Mouse (Mus musculus): ENCODE measurements around the gene Phospho1.
A peak's percentile ranks its signal among the peaks of the same experiment; 100 is the strongest.

The Phospho1 gene

GRCm38 (mm10) chr11:95814101-95814500 is 10.2 kb upstream of the Phospho1 start:
- no peak for DNase-seq

GRCm38 (mm10) chr11:95814857-95815256 is 9.4 kb upstream of the Phospho1 start:
- DNase-seq, result peak; percentile 32

GRCm38 (mm10) chr11:95815412-95815811 is 8.9 kb upstream of the Phospho1 start:
- DNase-seq, result no peak

- DNase-seq, result no peak
Measured at GRCm38 (mm10) chr11:95819138-95819537, 5.2 kb upstream of the Phospho1 start.

GRCm38 (mm10) chr11:95821511-95821910 is 2.8 kb upstream of the Phospho1 start:
- no peak for DNase-seq

- DNase-seq, result no peak
Measured at GRCm38 (mm10) chr11:95822437-95822836, 1.9 kb upstream of the Phospho1 start.

DNA sequence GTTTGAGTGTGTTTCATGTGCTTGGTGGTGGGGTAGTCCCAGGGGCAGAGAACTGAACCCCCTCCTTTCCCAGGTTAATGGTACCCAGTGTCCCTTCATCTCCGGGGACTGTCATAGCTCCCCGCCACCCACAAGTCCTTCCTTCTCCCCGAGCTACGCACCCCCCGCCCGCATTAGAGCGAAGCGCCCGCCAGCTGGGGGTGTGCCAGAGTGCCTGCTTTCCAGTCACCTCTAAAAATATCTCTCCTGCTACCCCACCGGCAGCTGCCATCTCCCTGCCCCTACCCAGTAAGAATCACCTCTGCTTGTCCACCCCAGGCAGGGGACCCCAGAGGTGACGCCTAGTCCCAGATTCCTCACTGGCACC is 561 bp downstream of the Phospho1 start:
- DNase-seq, result peak; percentile 78

DNA sequence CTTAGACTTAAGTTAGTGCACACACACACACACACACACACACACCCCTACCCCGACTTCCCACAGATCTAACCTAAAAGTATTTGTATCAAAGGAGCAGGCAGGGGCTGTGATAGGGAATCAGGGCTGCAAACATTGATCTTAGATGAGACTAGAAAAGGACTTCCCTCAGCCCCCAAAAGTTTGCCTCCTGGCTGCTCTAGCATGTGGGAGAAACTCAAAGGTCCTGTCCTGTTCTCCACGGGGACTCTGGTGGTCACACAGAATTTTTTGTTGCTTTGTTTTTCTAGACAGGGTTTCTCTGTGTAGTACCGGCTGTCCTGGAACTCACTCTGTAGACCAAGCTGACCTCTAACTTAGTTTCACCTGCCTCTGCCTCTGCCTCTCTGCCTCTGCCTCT is 1.3 kb downstream of the Phospho1 start:
- DNase-seq, result no peak

DNA sequence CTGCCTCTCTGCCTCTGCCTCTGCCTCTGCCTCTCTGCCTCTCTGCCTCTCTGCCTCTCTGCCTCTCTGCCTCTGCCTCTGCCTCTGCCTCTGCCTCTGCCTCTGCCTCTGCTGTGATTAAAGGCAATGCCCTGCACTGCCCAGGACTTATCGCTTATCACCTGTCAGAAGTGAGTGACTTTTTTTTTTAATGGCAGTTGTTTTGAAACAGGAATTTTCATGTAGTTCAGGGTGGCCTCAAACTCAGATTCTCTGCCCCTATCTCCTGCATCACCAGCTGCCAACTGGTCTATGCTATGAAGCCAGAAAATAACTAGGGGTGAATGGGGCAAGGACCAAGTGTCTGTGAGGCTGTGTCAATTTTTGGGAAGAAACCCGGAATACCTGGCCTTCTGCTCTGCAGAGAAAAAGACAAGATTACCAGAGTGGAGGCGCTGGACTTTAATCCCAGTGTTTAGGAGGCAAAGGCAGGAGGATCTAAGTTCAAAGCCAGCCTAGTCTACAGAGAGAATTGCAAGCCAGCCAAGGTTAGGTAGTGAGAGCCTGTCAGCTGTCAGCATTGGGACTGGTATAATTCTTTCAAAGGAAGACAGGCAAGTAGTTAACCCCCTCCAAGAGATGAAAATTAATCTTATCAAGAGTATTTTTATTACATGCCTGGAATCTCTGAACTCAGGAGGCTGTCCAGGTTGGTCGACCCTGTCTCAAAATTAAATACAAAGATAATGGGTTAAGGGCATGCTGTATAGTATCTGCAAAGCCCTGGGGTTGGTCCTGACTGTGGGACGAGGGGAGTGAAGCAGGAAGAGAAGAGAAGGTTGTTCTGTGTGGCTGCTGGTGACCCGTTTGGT is 2.2 kb downstream of the Phospho1 start:
- DNase-seq, result no peak

DNA sequence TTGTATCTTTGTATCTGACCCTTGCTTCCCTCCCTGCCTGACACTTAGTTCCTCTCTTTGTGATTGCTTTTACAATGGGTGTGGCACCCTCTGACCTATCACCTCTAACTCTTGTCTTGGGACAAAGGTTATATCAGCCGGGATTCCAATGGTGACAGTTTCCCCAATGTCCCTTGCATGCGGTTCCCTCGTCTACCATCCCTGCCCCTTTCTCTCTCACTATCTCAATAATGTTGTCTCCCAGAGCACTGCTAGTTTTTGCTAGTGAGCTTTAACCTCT is 2.8 kb downstream of the Phospho1 start:
- no peak for DNase-seq

DNA sequence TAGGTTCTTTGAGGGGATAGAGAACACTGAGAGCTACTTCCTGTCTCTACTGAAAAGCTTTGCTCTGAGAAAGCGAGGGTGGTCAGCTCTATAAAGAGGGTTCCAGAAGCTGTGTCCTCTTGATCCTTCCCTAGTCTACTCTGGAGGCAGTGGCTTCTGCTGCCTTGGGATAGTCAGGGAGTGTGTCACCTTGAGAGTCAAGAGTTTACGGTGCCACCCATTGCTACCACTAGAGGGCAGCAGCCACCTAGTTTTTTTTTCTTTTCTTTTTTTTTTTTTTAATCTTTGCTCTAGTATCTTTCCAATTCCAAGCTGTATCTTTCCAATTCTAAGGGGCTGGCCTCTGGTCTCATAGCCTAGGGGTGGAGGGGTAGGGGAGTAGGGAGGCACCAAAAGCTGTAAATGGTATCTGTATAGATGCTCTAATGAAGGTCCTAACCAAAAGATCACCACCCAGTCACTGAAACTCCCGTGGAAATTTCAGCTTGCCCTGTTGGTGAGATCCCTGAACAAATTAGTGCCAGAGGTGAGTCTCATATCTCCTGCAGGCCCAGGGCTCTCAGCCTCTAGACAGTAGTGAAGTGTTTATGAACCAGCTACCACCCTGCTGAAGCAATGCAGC is 3.3 kb downstream of the Phospho1 start:
- DNase-seq, result peak; percentile 87

DNA sequence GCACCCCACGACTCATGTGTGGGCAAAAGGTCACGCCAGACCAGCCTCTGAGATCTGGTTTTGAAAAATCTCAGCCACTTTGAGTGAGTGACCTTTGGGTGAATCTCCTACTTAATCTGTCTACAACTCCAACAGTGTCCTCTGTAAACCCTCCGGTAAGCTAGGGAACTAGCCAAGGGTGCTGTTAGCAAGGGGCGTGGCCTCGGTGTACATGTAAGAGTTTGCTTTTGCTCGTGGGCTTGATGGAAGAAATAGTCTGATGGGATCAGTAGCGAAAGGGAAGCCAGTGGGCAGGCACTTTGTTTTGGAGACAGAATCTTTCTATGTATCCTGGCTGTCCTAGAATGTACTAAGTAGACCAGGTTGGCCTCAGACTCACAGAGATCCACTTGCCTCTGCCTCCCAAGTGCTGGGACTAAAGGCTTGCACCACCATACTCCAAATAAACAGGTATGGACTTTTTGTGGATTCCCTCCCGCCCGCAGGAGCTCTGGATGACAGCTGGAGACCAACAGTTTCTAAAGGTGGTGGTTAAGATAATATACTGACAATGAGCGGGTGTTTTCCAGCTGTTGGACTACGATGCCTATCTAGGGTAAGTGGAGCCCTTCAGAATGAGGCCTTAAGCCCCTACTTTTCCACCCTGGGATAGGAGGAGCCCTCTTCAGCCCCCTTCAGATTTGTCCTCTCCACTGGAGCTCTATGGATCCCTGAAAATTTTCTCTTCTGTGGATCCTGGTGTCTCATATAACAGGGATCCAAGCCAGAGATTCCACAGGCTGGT is 4.1 kb downstream of the Phospho1 start:
- no peak for DNase-seq

DNA sequence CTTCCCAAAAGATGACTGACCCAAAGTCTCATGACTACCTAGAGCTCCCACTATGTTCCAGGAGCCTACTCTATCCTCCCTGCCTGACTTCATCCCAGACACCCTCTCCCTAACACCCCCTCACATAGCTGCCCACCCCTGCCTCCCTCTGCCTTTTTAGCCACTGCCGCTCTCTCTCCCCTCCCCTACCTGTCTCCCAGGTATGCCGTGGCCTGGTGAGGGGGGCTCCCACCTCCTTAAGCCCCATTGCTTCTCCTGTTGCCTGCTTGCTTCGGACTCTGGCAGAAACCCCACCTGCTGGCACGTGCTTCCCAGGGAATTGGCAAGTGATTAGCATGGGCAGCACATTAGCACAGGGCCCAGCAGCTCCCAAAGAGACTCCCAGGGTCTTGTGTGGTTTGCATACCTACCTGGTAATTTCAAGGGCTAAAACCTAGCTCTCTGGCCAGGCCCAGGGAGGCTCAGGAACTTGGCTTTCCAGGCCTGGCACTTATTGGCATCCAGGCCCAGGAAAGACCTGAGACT is 5.3 kb downstream of the Phospho1 start:
- no peak for DNase-seq

DNA sequence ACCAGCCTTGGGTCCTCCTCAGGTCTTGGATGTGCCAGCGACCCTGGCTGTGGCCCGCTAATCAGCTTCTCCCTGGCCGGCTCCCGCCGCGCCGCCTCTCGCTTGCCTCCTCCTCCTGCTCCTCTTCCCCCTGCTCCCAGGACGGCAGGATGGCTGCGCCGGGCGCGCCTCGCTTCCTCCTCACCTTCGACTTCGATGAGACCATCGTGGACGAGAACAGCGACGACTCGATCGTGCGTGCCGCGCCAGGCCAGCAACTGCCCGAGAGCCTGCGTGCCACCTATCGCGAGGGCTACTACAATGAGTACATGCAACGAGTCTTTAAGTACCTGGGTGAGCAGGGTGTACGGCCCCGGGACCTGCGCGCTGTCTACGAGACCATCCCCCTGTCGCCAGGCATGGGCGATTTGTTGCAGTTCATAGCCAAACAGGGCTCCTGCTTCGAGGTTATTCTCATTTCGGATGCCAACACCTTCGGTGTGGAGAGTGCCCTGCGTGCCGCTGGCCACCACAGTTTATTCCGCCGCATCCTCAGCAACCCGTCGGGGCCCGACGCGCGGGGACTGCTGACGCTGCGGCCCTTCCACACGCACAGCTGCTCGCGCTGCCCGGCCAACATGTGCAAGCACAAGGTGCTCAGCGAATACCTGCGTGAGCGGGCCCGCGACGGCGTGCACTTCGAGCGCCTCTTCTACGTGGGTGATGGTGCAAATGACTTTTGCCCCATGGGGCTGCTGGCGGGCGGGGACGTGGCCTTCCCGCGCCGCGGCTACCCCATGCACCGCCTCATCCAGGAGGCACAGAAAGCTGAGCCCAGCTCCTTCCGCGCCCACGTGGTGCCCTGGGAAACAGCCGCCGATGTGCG is 6.3 kb downstream of the Phospho1 start:
- DNase-seq, result no peak

DNA sequence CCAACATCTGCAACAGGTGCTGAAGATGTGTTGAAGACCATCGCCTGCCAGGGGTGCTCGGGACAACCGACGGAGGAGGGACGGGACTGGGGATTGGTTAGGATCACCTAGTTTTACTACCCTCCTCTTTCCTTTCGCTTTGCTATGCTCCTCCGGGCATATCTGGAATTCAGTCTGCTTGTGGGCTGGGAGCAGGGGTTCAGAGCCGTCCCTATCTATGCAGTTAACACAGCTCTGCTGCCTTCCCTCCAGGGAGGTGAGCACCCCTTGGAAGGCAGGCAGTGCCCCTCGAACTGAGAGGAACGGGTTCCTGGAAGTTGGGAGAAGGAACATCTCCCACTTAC is 6.9 kb downstream of the Phospho1 start:
- no peak for DNase-seq

GRCm38 (mm10) chr11:95831641-95832040 is 7.3 kb downstream of the Phospho1 start:
- no peak for DNase-seq

- no peak for DNase-seq
Measured at GRCm38 (mm10) chr11:95832129-95833005, 8.1 kb downstream of the Phospho1 start.

- DNase-seq, result no peak
Measured at GRCm38 (mm10) chr11:95833006-95833570, 8.8 kb downstream of the Phospho1 start.

DNA sequence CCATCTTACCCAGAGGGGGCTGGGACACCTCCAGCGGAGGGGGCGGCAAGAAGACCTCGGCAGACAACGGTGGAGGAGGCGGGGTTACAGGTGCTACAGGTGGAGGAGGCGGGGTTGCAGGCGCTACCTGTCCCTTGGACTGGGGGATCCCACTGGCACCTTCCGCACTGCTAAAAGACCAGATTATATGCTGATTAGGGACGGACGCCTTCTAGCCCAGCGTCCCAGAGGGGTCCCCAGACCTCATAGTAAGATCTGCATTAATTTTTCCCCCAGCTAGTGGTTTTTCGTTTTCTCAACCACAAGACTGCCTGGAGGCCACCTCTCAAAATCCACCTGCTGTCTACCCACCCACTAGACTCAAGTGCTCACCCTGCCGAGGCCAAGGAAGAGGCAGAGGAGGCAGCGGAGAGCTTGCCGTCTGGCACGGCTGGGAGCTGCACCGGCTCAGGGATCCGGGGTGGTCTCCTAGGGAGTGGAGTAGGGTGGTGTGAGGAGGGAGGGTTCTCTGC is 9.4 kb downstream of the Phospho1 start:
- DNase-seq, result no peak

DNA sequence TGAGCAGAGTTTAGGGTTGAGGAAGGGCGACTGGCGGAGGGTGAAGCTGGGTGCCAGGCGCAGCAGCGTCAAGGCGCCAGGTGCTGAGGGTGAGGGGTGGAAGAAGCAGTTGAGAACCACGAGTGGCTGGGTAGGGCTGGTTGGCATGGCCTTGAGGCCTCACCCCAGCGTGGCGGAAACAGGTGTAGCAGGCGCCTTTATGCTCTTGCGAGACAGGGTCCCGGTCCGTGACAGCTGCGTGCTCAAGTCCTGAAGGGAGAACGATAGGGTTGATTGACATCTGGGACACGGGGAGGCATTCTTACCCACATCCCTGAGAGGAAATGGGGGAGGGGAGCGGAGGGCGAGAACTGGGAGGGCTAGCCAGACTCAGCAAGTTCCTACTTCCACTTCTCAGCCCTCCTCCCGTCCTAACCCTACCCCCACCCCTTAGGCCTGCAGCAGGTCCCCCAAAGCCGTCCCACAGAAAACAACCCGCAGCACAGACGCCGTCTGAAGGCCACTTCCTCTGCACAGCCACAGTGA is 9.9 kb downstream of the Phospho1 start:
- DNase-seq, result peak; percentile 79
